Mouse (Mus musculus): ENCODE measurements around the gene Zfp112. TPM values are rescaled to one million over a fixed set of nuclear protein-coding genes. Genes with fewer than 3 reads are reported as not detected.

The Zfp112 gene
- total and polyA plus RNA-seq, 3 experiments = 0.50 to 0.84 TPM; not detected in 1

GRCm38 (mm10) chr7:24082457-24083235, 29.5 kb upstream of the Zfp112 start:
- H3K79me2 ChIP-seq (ENCODE audit: control insufficient read depth, insufficient read depth, low read length, poor library complexity) = peaks cover 23% of the 10 kb centered on the region
- peak overlapping the region; percentile 66 to 73 for H3K4me3 ChIP-seq (ENCODE audit: control insufficient read depth in 1 of 2, insufficient read depth in 1 of 2, low read depth in 2 of 2, low read length in 2 of 2)
- peak; percentile 27 for DNase-seq (ENCODE audit: low read depth, low spot score)
- peaks cover 2 to 5% of the 10 kb centered on the region in 2 experiments; a peak in 3 of 4 replicates for H3K36me3 ChIP-seq (ENCODE audit: control insufficient read depth in 1 of 2, insufficient read depth in 2 of 2, low read length in 2 of 2)
- TF ChIP-seq RAD21 (IDR thresholded peaks at IDR 0.05; ENCODE audit: low read depth, low read length) (no peak), ZKSCAN1 (IDR thresholded peaks at IDR 0.05; ENCODE audit: low read depth, low read length) (no peak), TCF12 (IDR thresholded peaks at IDR 0.05; ENCODE audit: low read depth, low read length) (no peak), CTCF (IDR thresholded peaks at IDR 0.05 in 2 of 3, conservative IDR thresholded peaks at IDR 0.05 in 1 of 3; ENCODE audit: control insufficient read depth in 1 of 3, insufficient read depth in 1 of 3, low read depth in 2 of 3, low read length in 3 of 3, poor library complexity in 1 of 3, severe bottlenecking in 1 of 3) (no peak), BHLHE40 (IDR thresholded peaks at IDR 0.05; ENCODE audit: borderline replicate concordance, low read depth, low read length) (no peak), MYB (IDR thresholded peaks at IDR 0.05; ENCODE audit: low read depth, low read length) (no peak), MEF2A (IDR thresholded peaks at IDR 0.05; ENCODE audit: extremely low read depth, insufficient replicate concordance, low read depth, low read length, poor library complexity, severe bottlenecking) (no peak), E2F4 (IDR thresholded peaks at IDR 0.05; ENCODE audit: borderline replicate concordance, low read depth, low read length) (no peak), TAL1 (IDR thresholded peaks at IDR 0.05; ENCODE audit: low read length) (no peak), SIN3A (IDR thresholded peaks at IDR 0.05; ENCODE audit: low read length) (no peak), ETS1 (IDR thresholded peaks at IDR 0.05; ENCODE audit: low read depth, low read length) (no peak), POLR2A (IDR thresholded peaks at IDR 0.05; ENCODE audit: control insufficient read depth in 1 of 2, insufficient read depth in 1 of 2, low read depth in 1 of 2, low read length in 2 of 2, poor library complexity in 1 of 2) (no peak), UBTF (IDR thresholded peaks at IDR 0.05; ENCODE audit: borderline replicate concordance, insufficient read depth, low read depth, low read length) (no peak), MAZ (IDR thresholded peaks at IDR 0.05; ENCODE audit: low read depth, low read length) (no peak), USF2 (IDR thresholded peaks at IDR 0.05; ENCODE audit: borderline replicate concordance in 1 of 2, insufficient read depth in 1 of 2, low read depth in 1 of 2, low read length in 2 of 2) (no peak)
- peak overlapping the region; percentile 71 for H3K9ac ChIP-seq (ENCODE audit: control insufficient read depth, low read depth, low read length, poor library complexity, severe bottlenecking)
- no peaks in the 10 kb centered on the region for H3K9me3 ChIP-seq (replicated peaks; ENCODE audit: insufficient read depth, low read length)
- no peaks in the 10 kb centered on the region for H3K27me3 ChIP-seq (ENCODE audit: control insufficient read depth in 1 of 2, insufficient read depth in 2 of 2, low read length in 2 of 2)
- peaks cover 0 to 18% of the 10 kb centered on the region in 2 experiments; a peak in 2 of 4 replicates for H3K4me1 ChIP-seq (ENCODE audit: control insufficient read depth in 1 of 2, insufficient read depth in 2 of 2, low read length in 2 of 2)
- H3K27ac ChIP-seq (ENCODE audit: control insufficient read depth, low read depth, low read length) = peak overlapping the region; percentile 13

GRCm38 (mm10) chr7:24086871-24087270, 25.2 kb upstream of the Zfp112 start:
- H3K4me1 ChIP-seq (ENCODE audit: control insufficient read depth in 1 of 2, insufficient read depth in 2 of 2, low read length in 2 of 2) = peaks cover 0 to 18% of the 10 kb centered on the region in 2 experiments; a peak in 2 of 4 replicates
- no peaks in the 10 kb centered on the region for H3K27me3 ChIP-seq (ENCODE audit: control insufficient read depth in 1 of 2, insufficient read depth in 2 of 2, low read length in 2 of 2)
- no peak overlapping the region for H3K9ac ChIP-seq (ENCODE audit: control insufficient read depth, low read depth, low read length, poor library complexity, severe bottlenecking)
- no peak overlapping the region for H3K4me3 ChIP-seq (ENCODE audit: control insufficient read depth in 1 of 2, insufficient read depth in 1 of 2, low read depth in 2 of 2, low read length in 2 of 2)
- peaks cover 3 to 5% of the 10 kb centered on the region in 2 experiments; a peak in 3 of 4 replicates for H3K36me3 ChIP-seq (ENCODE audit: control insufficient read depth in 1 of 2, insufficient read depth in 2 of 2, low read length in 2 of 2)
- peaks cover 23% of the 10 kb centered on the region for H3K79me2 ChIP-seq (ENCODE audit: control insufficient read depth, insufficient read depth, low read length, poor library complexity)
- no peak for DNase-seq (ENCODE audit: low read depth, low spot score)
- H3K27ac ChIP-seq (ENCODE audit: control insufficient read depth, low read depth, low read length) = no peak overlapping the region
- H3K9me3 ChIP-seq (replicated peaks; ENCODE audit: insufficient read depth, low read length) = no peaks in the 10 kb centered on the region
- no peak for TF ChIP-seq MXI1 (IDR thresholded peaks at IDR 0.05; ENCODE audit: low read depth, low read length)
